Mouse (Mus musculus) heart, postnatal 0 days (tissue): ENCODE results near the gene Btbd18. TPM values are rescaled to one million over a fixed set of nuclear protein-coding genes. Genes with fewer than 3 reads are reported as not detected.

Experiments used
- ATAC-seq: fragments of 200-750 bp; cut with Nextera tagmentation; 2 replicates; pipeline ENCODE4 v1.8.0; 2017; ENCODE audit warnings: low read depth, moderate number of reproducible peaks, moderate library complexity; ENCODE audit not compliant: insufficient read depth
- DNase-seq: peaks from one replicate; pipeline ENCODE4 v3.0.0-alpha.2; 2016; ENCODE audit warnings: low spot score
- H3K27ac ChIP-seq: fragments of 300-500 bp; sonication (generic); 2 replicates; pipeline ENCODE4 v1.5.1; 2014; ENCODE audit warnings: low read depth, mild to moderate bottlenecking
- H3K27me3 ChIP-seq: fragments of 300-500 bp; sonication (generic); 2 replicates; pipeline ENCODE4 v1.6.1; 2014; ENCODE audit warnings: low read length, mixed read lengths; ENCODE audit not compliant: control insufficient read depth, insufficient read depth
- H3K36me3 ChIP-seq: fragments of 300-500 bp; sonication (generic); replicated peaks from 2 replicates; pipeline ENCODE4 v1.6.1; 2014; ENCODE audit warnings: low read length, mixed read lengths; ENCODE audit not compliant: control insufficient read depth, insufficient read depth
- H3K4me1 ChIP-seq: fragments of 300-500 bp; sonication (generic); 2 replicates; pipeline ENCODE4 v1.6.1; 2014; ENCODE audit warnings: antibody characterized with exemption; ENCODE audit not compliant: control insufficient read depth, insufficient read depth
- H3K4me2 ChIP-seq: fragments of 300-500 bp; sonication (generic); 2 replicates; pipeline ENCODE4 v1.6.1; 2014; ENCODE audit warnings: low read depth, mild to moderate bottlenecking, low read length, moderate library complexity
- H3K4me3 ChIP-seq: fragments of 300-500 bp; sonication (generic); 2 replicates; pipeline ENCODE4 v1.5.1; 2014; ENCODE audit warnings: low read depth, low read length
- H3K9ac ChIP-seq: fragments of 300-500 bp; sonication (generic); replicated peaks from 2 replicates; pipeline ENCODE4 v1.6.1; 2014; ENCODE audit warnings: low read depth, low read length, mixed read lengths
- H3K9me3 ChIP-seq: fragments of 300-500 bp; sonication (generic); replicated peaks from 2 replicates; pipeline ENCODE4 v1.6.1; 2016; ENCODE audit warnings: low read length; ENCODE audit not compliant: control insufficient read depth
- CTCF ChIP-seq: IDR thresholded peaks from 2 replicates; pipeline ENCODE4 v1.5.1; 2016; ENCODE audit warnings: antibody characterized with exemption, control low read depth, low read depth
- EP300 ChIP-seq: IDR thresholded peaks from 2 replicates; pipeline ENCODE4 v1.6.1; 2016; ENCODE audit warnings: antibody characterized with exemption, low read depth
- WGBS: fragments of 180-500 bp; shearing (Covaris S2); extraction: QIAGEN DNeasy Blood & Tissue Kit; methylation state at CpG from one replicate; pipeline ENCODE4 v1.1.7; 2014; 5-methylcytosine and 5-hydroxymethylcytosine counted together
- polyA plus RNA-seq: library from polyadenylated mRNA; unstranded; fragments of >200 nt; fragmentation: Nextera tagmentation; extraction: Ambion mirVana; gene quantifications from 2 replicates; pipeline ENCODE4 v1.2.1, GENCODE M21; 2015
- total RNA-seq: library from RNA; depleted of rRNA; stranded (reverse); fragments of >200 nt; gene quantifications from 2 replicates; pipeline ENCODE4 v1.2.3, GENCODE M21; 2014; ENCODE audit warnings: low replicate concordance

The Btbd18 gene
- total and polyA plus RNA-seq, 2 experiments from 2014 or later, result 0.05 TPM; not detected in 1

DNA sequence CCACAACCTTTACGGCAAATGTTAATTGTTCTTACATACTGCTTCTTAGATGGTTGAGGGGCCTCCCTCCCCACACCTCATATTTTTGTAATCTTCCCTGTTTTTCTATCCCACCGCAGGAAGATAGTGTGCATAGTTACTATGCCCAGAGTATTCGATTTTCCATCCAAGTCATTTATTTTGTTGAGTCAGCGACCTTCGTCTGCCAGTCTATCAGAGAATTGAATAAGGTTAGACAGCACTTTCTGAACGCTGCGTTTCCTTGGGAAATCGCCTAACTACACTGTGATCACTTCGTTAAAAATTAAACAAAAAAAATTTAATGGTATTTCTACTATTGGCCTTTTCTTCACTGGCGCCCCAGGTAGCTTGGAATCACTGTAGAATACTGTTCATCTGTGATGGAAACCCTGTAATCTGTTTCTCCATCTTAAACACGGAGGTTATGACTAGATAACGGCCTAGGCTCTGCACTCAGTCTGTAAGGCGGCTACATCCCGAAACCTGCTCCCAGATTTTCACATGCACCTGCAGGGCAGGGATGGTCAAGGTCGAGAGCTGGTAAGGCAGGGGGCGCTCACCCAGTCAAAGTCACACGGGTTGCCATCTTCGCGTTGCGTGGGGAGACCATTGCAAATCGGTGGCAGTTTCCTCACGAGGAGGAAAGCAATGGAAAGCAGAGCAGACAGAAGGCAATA, 18.5 kb downstream of the Btbd18 start:
- Histone ChIP-seq H3K36me3 (peaks cover 38% of the 10 kb centered on the region), H3K4me1 (peaks cover 17% of the 10 kb centered on the region; the same call in 1 of the 2 replicates), H3K27ac (peak overlapping the region; percentile 61), H3K9ac (peak overlapping the region; percentile 65), H3K27me3 (no peaks in the 10 kb centered on the region), H3K4me3 (peak overlapping the region; percentile 90), H3K9me3 (no peaks in the 10 kb centered on the region), H3K4me2 (peak overlapping the region; percentile 79)
- 5% methylated on average over 22 of the region's 22 CpGs for WGBS
- peak; percentile 37 for ATAC-seq
- peak; percentile 58 for DNase-seq
- TF ChIP-seq CTCF (peak; percentile 40; the same call in 1 of the 2 replicates), EP300 (no peak)

DNA sequence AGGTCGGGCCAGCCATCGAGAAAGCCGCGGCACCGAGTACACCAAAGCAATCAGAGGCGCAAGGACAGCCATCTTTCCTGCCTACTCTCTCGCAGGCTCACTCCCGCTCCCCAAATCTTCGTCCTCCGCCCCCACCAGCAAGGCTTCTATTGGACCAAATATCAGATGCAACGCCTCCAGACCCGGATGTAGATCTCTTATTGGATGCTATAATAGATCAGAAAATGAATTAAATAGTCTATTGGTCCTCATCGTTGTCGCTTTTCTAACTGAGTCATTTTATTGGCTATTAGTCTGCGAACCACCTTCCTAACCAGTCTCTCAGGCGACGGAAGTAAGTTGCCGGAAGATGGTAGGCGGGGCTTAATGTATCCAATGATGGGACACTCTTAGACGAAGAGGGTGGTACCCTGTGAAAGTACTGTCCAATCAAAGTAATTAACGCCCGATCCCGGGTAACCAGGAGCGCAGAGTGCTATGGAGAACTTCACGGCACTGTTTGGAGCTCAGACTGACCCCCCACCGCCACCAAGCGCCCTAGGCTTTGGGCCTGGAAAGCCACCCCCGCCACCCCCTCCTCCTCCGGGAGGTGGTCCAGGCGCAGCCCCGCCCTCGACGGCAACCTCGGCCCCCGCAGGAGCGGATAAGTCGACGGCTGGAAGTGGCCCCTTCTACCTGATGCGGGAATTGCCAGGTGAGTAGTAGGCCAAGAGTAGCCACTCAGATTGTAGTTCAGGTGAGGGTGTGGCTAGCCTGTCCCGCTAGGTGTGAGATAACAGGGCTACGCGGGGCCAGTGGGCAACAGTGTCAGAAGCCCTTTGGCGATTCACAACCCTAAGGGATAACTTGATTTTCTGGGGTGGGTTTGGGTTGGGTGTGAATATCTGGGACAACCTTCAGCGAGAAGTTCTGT, 19.3 kb downstream of the Btbd18 start, which contains the start of the genes Gm28635 and Med19:
Gm28635 (minus strand) TSS at position 74 of the 913 bp plus-strand sequence.
Med19 (plus strand) TSS at position 435 of the 913 bp plus-strand sequence.
- Histone ChIP-seq H3K4me2 (peak within 1 kb of the TSS; percentile 92), H3K9me3 (no peaks in the 10 kb centered on the region), H3K27ac (peak within 1 kb of the TSS; percentile 63), H3K27me3 (no peaks in the 10 kb centered on the region), H3K9ac (peak within 1 kb of the TSS; percentile 85), H3K36me3 (peaks cover 31% of the 10 kb centered on the region), H3K4me1 (peaks cover 17% of the 10 kb centered on the region; the same call in 1 of the 2 replicates), H3K4me3 (peak within 1 kb of the TSS; percentile 90)
- DNase-seq (peak; percentile 100), ATAC-seq (peak; percentile 99)
- TF ChIP-seq EP300 (peak; percentile 71), CTCF (no peak; the same call in 1 of the 2 replicates)
- under 1% methylated on average over 44 of the region's 44 CpGs for WGBS

- H3K9me3 ChIP-seq, result no peaks in the 10 kb centered on the region
- H3K4me3 ChIP-seq, result peak within 1 kb of the TSS; percentile 90
- peaks cover 17% of the 10 kb centered on the region; the same call in 1 of the 2 replicates for H3K4me1 ChIP-seq
- H3K27ac ChIP-seq, result peak within 1 kb of the TSS; percentile 63; the same call in 1 of the 2 replicates
- H3K27me3 ChIP-seq, result no peaks in the 10 kb centered on the region
- ATAC-seq (no peak), DNase-seq (no peak)
- WGBS, result 12% methylated on average over 8 of the region's 8 CpGs
- H3K36me3 ChIP-seq, result peaks cover 25% of the 10 kb centered on the region
- TF ChIP-seq EP300 (no peak), CTCF (no peak)
- H3K4me2 ChIP-seq, result peak within 1 kb of the TSS; percentile 92
- peak within 1 kb of the TSS; percentile 85 for H3K9ac ChIP-seq
These were observed 20.1 kb downstream of the Btbd18 start, which contains the start of gene Tmx2 for GRCm38 (mm10) chr2:84679016-84679415. Gene Tmx2 (minus strand): TSS chr2:84679140.

GRCm38 (mm10) chr2:84682605-84683183, 23.8 kb downstream of the Btbd18 start:
- 26% methylated on average over 6 of the region's 6 CpGs for WGBS
- DNase-seq, result no peak
- Histone ChIP-seq H3K4me3 (no peak overlapping the region), H3K36me3 (peaks cover 24% of the 10 kb centered on the region), H3K27ac (no peak overlapping the region), H3K4me2 (no peak overlapping the region), H3K9me3 (no peaks in the 10 kb centered on the region), H3K4me1 (peaks cover 9% of the 10 kb centered on the region; the same call in 1 of the 2 replicates), H3K9ac (no peak overlapping the region), H3K27me3 (no peaks in the 10 kb centered on the region)
- TF ChIP-seq CTCF (no peak), EP300 (no peak)
- ATAC-seq, result no peak
